Mouse (Mus musculus): ENCODE measurements around the gene Olfr380.

Gene Olfr380

GRCm38 (mm10) chr11:73457408-73457807 is at the start of gene Olfr380:
TSS of gene Olfr380 (minus strand) at chr11:73457508.
- in situ Hi-C loops (cut with MseI, MboI) = no loop called here

GRCm38 (mm10) chr11:73491503-73491902 is 34.2 kb upstream of the Olfr380 start, which contains the start of gene Olfr381:
TSS of gene Olfr381 (minus strand) at chr11:73491603.
- in situ Hi-C loops (cut with MseI, MboI) = no loop called here

GRCm38 (mm10) chr11:73428377-73428776 is 28.9 kb downstream of the Olfr380 start, which contains the start of gene Olfr378:
TSS of gene Olfr378 (minus strand) at chr11:73428477.
- in situ Hi-C loops (cut with MseI, MboI) = no loop called here
